Mouse (Mus musculus) lung, embryonic 14.5 days (tissue): Measurements from ENCODE around the gene Pxylp1. TPM values are rescaled to one million over a fixed set of nuclear protein-coding genes. Genes with fewer than 3 reads are reported as not detected.
A peak's percentile ranks its signal among the peaks of the same experiment; 100 is the strongest.

Source experiments
- ATAC-seq: fragments of 200-750 bp; cut with Nextera tagmentation; 2 replicates; pipeline ENCODE4 v1.8.0; 2017; ENCODE audit warnings: mild to moderate bottlenecking, moderate TSS enrichment, moderate library complexity; ENCODE audit not compliant: insufficient read depth
- DNase-seq: peaks from one replicate; pipeline ENCODE4 v3.0.0-alpha.2; 2015
- H3K27ac ChIP-seq: fragments of 300-500 bp; sonication (generic); 2 replicates; pipeline ENCODE4 v1.5.1; 2014; ENCODE audit warnings: low read depth, mild to moderate bottlenecking, moderate library complexity
- H3K27me3 ChIP-seq: fragments of 300-500 bp; sonication (generic); 2 replicates; pipeline ENCODE4 v1.6.1; 2014; ENCODE audit warnings: low read length, control low read depth; ENCODE audit not compliant: insufficient read depth
- H3K36me3 ChIP-seq: fragments of 300-500 bp; sonication (generic); 2 replicates; pipeline ENCODE4 v1.6.1; 2014; ENCODE audit warnings: control low read depth; ENCODE audit not compliant: insufficient read depth
- H3K4me1 ChIP-seq: fragments of 300-500 bp; sonication (generic); 2 replicates; pipeline ENCODE4 v1.6.1; 2014; ENCODE audit warnings: antibody characterized with exemption, control low read depth; ENCODE audit not compliant: insufficient read depth
- H3K4me2 ChIP-seq: fragments of 300-500 bp; sonication (generic); 2 replicates; pipeline ENCODE4 v1.6.1; 2014; ENCODE audit warnings: mild to moderate bottlenecking
- H3K4me3 ChIP-seq: fragments of 300-500 bp; sonication (generic); 2 replicates; pipeline ENCODE4 v1.5.1; 2014; ENCODE audit warnings: low read depth, low read length
- H3K9ac ChIP-seq: fragments of 300-500 bp; sonication (generic); 2 replicates; pipeline ENCODE4 v1.6.1; 2014
- H3K9me3 ChIP-seq: fragments of 300-500 bp; sonication (generic); 2 replicates; pipeline ENCODE4 v1.6.1; 2016; ENCODE audit warnings: low read depth, low read length, control low read depth
- CTCF ChIP-seq: IDR thresholded peaks from 2 replicates; pipeline ENCODE4 v1.5.1; 2016; ENCODE audit warnings: antibody characterized with exemption, low read depth
- WGBS: fragments of 180-500 bp; shearing (Covaris S2); extraction: QIAGEN DNeasy Blood & Tissue Kit; methylation state at CpG from one replicate; pipeline ENCODE4 v1.1.7; 2014; 5-methylcytosine and 5-hydroxymethylcytosine counted together
- polyA plus RNA-seq: library from polyadenylated mRNA; unstranded; fragments of >200 nt; fragmentation: Nextera tagmentation; extraction: Ambion mirVana; gene quantifications from 2 replicates; pipeline ENCODE4 v1.2.1, GENCODE M21; 2014

Pxylp1 gene
- polyA plus RNA-seq, 1 experiment from 2014 or later, result 17.4 TPM

DNA sequence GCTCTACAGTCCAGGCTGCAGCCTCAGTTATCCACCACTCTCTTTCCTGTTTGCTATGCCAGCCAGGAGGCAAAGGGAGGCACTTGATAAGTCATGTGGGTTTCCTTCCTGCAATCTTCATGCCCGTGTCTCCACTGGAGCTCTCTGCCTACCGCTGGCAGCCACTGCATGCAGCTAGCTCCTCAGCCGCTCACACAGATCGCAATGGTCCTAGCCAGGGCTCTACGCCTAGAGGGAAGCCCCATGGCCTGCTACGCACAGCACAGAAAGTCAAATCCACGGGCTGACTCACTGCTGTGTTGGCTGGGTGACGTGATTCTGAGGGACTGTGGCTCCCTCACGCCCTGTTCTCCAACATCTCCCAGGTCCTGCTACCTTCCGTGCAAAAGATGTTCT, 31.4 kb downstream of the Pxylp1 start:
- H3K27me3 ChIP-seq, result no peaks in the 10 kb centered on the region
- ATAC-seq, result no peak
- H3K9me3 ChIP-seq, result no peaks in the 10 kb centered on the region
- H3K9ac ChIP-seq, result no peak overlapping the region
- no peaks in the 10 kb centered on the region for H3K36me3 ChIP-seq
- no peak for TF ChIP-seq CTCF
- H3K4me1 ChIP-seq, result no peaks in the 10 kb centered on the region; the same call in 1 of the 2 replicates
- 81% methylated on average over 10 of the region's 10 CpGs for WGBS
- DNase-seq, result no peak
- H3K4me3 ChIP-seq, result no peak overlapping the region
- no peak overlapping the region for H3K4me2 ChIP-seq
- no peak overlapping the region for H3K27ac ChIP-seq

DNA sequence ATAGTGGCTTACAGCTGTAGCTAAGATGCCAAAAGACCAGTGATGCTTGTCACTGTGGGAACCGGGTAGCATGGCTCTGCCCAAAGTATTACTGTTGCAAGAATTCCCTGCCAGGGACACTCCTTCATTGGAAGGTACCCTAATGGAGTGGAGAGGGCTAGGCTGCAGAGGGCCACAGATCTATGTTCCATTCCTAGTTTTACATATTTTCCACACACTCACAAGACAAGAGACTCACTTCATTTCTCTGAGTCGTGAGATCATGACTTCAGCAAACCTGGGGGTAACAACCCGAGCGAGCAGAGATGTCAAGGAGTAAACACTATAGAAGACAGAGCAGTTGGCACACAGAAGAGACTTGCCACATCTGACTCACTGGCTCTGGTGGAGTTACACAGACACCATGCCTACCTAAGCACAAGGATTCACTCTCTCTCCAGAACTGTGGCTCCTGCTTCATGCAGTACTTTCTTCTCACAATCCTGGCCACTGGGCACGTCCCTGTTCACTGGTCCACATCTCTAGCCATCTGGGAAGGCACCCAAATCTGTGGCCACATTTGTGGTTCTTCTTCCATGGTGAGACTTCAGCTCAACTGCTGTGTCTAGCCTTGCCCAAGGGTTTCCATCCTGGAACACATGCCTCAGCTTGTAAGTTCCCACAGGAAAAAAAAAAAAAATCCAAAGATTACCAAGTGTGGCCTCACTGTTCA, 31.9 kb downstream of the Pxylp1 start:
- 77% methylated on average over 5 of the region's 5 CpGs for WGBS
- H3K4me1 ChIP-seq, result no peaks in the 10 kb centered on the region; the same call in 1 of the 2 replicates
- no peaks in the 10 kb centered on the region for H3K27me3 ChIP-seq
- H3K36me3 ChIP-seq, result no peaks in the 10 kb centered on the region
- H3K9me3 ChIP-seq, result no peaks in the 10 kb centered on the region
- DNase-seq, result no peak
- no peak overlapping the region for H3K4me2 ChIP-seq
- TF ChIP-seq CTCF, result no peak
- no peak overlapping the region for H3K27ac ChIP-seq
- no peak overlapping the region for H3K4me3 ChIP-seq
- no peak overlapping the region for H3K9ac ChIP-seq
- ATAC-seq, result no peak

DNA sequence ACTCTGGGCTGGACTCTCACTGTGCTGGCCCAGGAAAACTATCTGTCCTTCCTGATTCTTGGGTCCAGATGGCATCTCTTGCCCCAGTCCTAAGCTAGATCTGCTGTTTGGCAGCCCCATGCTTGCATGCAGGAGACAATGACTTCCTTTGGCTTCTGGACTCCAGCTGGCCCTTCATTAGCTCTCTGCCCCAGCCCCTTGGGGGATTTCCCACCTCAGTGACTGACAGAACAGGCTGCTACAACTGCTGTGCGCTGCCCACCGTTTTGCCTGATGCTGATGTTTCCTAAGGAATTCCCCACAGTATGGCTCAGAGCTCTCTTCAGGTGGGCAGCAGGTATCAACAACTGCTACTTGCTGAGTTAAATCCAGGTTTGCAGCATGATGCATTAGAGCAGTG, 33.4 kb downstream of the Pxylp1 start:
- Histone ChIP-seq H3K27me3 (no peaks in the 10 kb centered on the region), H3K27ac (no peak overlapping the region), H3K4me3 (no peak overlapping the region), H3K9me3 (no peaks in the 10 kb centered on the region), H3K9ac (no peak overlapping the region), H3K4me1 (no peaks in the 10 kb centered on the region; the same call in 1 of the 2 replicates), H3K4me2 (no peak overlapping the region), H3K36me3 (no peaks in the 10 kb centered on the region)
- no peak for TF ChIP-seq CTCF
- no peak for DNase-seq
- no peak for ATAC-seq
- 64% methylated on average over 2 of the region's 2 CpGs for WGBS

DNA sequence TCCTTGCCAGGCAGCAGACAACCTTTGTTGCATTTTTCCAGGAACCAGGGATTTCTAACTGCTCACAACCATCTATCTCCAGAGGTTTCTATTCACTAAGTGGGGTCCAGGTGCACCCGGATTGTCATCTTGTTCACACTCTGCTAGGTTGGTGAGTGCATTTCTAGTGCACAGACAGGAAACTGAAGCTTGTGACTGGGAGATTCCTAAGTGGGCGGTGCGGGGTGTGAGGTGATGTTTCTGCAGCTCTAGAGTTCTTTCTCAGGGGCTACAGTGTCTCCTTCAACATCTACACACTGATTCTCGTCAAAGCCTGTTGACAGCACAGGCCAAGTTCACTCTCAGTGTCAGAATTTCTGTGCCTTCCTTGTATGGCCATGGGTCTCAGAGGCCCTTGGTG, 34.6 kb downstream of the Pxylp1 start:
- Histone ChIP-seq H3K9me3 (no peaks in the 10 kb centered on the region), H3K4me3 (no peak overlapping the region), H3K9ac (no peak overlapping the region), H3K4me1 (no peaks in the 10 kb centered on the region), H3K27me3 (no peaks in the 10 kb centered on the region), H3K36me3 (no peaks in the 10 kb centered on the region), H3K4me2 (no peak overlapping the region), H3K27ac (no peak overlapping the region)
- ATAC-seq (no peak), DNase-seq (no peak)
- TF ChIP-seq CTCF, result no peak
- 63% methylated on average over 4 of the region's 4 CpGs for WGBS

DNA sequence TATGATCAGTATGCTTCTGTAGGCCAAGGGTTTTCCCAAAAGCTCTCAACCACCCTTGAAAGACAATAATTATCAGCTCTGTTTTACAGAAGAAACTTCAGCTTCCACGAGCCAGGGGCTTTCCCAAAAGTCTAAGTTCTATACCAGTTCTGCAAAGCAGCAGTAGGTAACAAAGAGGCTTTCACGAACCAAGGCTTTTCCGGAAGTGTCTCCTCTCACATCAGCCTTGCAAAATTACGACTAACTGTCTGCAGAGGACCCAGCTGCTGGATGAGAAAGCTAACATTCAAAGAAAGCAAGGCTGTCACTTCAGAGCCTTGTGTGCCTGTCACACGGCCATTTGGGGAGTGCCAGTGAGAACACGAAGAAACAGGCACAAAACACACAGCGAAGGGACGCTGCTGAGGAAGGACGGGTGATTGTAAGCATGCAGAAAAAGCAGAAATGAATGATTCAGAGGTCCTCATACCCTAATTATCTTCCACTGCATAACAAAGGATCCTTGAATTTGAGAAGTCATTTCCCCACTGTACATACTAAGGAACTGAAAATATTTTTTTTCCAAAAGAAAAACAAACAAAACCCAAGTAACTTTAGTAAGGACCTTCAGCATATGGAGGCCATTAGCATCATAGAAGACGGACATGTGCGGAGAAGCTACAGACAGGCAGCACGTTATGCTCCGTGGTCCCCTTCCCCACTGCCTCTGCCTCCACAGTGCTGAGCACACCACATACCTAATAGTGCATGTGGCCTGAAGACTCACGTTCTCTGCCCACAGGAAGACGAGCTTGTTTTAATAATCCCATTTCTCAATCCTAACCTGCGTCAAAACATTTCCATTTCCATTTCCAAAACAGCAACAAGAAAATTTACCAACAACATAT, 38.9 kb downstream of the Pxylp1 start:
- DNase-seq (no peak), ATAC-seq (no peak)
- Histone ChIP-seq H3K27ac (no peak overlapping the region), H3K4me2 (no peak overlapping the region), H3K4me3 (no peak overlapping the region), H3K9me3 (no peaks in the 10 kb centered on the region), H3K27me3 (no peaks in the 10 kb centered on the region), H3K4me1 (no peaks in the 10 kb centered on the region), H3K36me3 (no peaks in the 10 kb centered on the region), H3K9ac (no peak overlapping the region)
- WGBS, result 74% methylated on average over 16 of the region's 16 CpGs
- no peak for TF ChIP-seq CTCF

DNA sequence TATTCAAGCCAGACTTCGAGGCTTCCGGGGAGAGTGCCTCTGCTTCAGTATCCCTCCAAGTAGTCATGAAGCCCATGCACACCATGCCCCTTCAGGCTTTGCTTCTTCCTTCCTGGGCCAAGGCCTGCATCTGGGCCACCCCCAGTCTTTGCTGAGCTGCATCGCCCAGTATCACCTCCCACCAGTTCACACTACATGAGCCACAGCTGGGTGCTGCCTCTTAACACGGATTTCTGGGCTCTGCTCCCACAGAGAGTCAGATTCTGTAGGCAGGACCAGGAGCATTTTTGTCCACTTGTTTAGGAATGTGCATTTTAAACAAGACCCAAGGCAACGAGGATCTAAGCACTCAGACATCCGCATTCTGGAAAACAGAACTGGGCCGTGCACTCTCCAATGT, 40.8 kb downstream of the Pxylp1 start:
- no peaks in the 10 kb centered on the region for H3K4me1 ChIP-seq
- WGBS, result 33% methylated on average over 7 of the region's 7 CpGs
- DNase-seq (peak; percentile 58), ATAC-seq (peak; percentile 57; the same call in 1 of the 2 replicates)
- TF ChIP-seq CTCF, result no peak
- H3K9me3 ChIP-seq, result no peaks in the 10 kb centered on the region
- no peak overlapping the region for H3K4me3 ChIP-seq
- no peaks in the 10 kb centered on the region for H3K27me3 ChIP-seq
- H3K36me3 ChIP-seq, result no peaks in the 10 kb centered on the region
- H3K4me2 ChIP-seq, result no peak overlapping the region
- H3K9ac ChIP-seq, result no peak overlapping the region
- no peak overlapping the region for H3K27ac ChIP-seq

DNA sequence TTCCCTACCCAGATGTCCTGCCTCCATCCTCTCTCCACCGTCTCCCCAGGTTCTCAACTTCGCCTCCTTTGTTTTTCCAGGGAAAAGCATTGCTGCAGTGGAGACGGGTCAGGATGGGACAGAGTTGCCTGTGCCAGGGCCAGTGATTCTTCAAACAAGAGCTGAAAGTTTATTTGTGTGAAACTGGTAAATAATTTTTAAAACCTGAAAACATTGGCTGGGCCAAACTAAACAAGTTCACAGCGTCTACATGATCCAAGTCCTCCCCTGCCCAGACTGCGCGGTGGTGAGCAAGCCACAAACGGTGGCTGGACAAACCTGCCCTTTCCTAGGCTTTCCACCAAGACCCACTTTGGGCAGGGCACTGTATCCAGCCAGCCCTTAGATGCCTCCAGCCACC, 41.4 kb downstream of the Pxylp1 start:
- no peaks in the 10 kb centered on the region for H3K27me3 ChIP-seq
- no peaks in the 10 kb centered on the region for H3K36me3 ChIP-seq
- ATAC-seq (0 out of 2 replicates have a peak, but pooled peaks have one; percentile 12), DNase-seq (no peak)
- no peak for TF ChIP-seq CTCF
- H3K27ac ChIP-seq, result no peak overlapping the region
- H3K9ac ChIP-seq, result no peak overlapping the region
- WGBS, result 57% methylated on average over 7 of the region's 7 CpGs
- no peak overlapping the region for H3K4me2 ChIP-seq
- H3K9me3 ChIP-seq, result no peaks in the 10 kb centered on the region
- H3K4me3 ChIP-seq, result no peak overlapping the region
- H3K4me1 ChIP-seq, result no peaks in the 10 kb centered on the region
